Mouse (Mus musculus) CH12.LX (cell line): ENCODE data around the gene Pacs2. TPM values are rescaled to one million over a fixed set of nuclear protein-coding genes. Genes with fewer than 3 reads are reported as not detected.

Source experiments
- DNase-seq: peaks from one replicate; pipeline ENCODE4 v3.0.0-alpha.2; 2013; ENCODE audit errors: extremely low read depth
- H3K27ac ChIP-seq: 2 replicates; pipeline ENCODE4 v1.5.1; 2012; ENCODE audit warnings: low read depth, mild to moderate bottlenecking, control low read depth, moderate library complexity; ENCODE audit not compliant: insufficient read depth
- H3K27me3 ChIP-seq: replicated peaks from 2 replicates; pipeline ENCODE3; 2012; ENCODE audit warnings: inconsistent platforms
- H3K36me3 ChIP-seq, 2 experiments: replicated peaks in 1 of 2; 2 replicates each; pipeline versions ENCODE3 to v1.6.1; 2012; ENCODE audit warnings: inconsistent platforms in 1 of 2, low read length in 1 of 2, mild to moderate bottlenecking in 1 of 2, mixed read lengths in 1 of 2, moderate library complexity in 1 of 2; ENCODE audit not compliant: control insufficient read depth in 1 of 2, insufficient read depth in 1 of 2
- H3K4me1 ChIP-seq, 2 experiments: 2 replicates each; pipeline ENCODE4 v1.6.1; 2012; ENCODE audit warnings: inconsistent platforms in 1 of 2, moderate library complexity in 1 of 2; ENCODE audit not compliant: insufficient read depth in 2 of 2, control insufficient read depth in 1 of 2
- H3K4me2 ChIP-seq: 2 replicates; pipeline ENCODE4 v1.6.1; 2012; ENCODE audit warnings: low read depth, mild to moderate bottlenecking, control low read depth; ENCODE audit not compliant: poor library complexity, insufficient read depth, severe bottlenecking
- H3K4me3 ChIP-seq, 3 experiments: fragments of 150-350 bp in 1 of 3; sonication (generic) in 1 of 3; replicated peaks in 1 of 3; 2 replicates each; pipeline versions ENCODE3 to v1.5.1; 2011 to 2012; ENCODE audit warnings: low read depth in 2 of 3, low read length in 2 of 3, mild to moderate bottlenecking in 2 of 3, moderate library complexity in 2 of 3, control low read depth in 1 of 3, improper control_type of control experiment in 1 of 3, inconsistent platforms in 1 of 3, mixed read lengths in 1 of 3; ENCODE audit not compliant: poor library complexity in 1 of 3
- H3K79me2 ChIP-seq: replicated peaks from 2 replicates; pipeline ENCODE4 v1.6.1; 2012; ENCODE audit warnings: mild to moderate bottlenecking, moderate library complexity; ENCODE audit not compliant: control insufficient read depth, poor library complexity, insufficient read depth, severe bottlenecking; ENCODE audit errors: extremely low read depth
- H3K9ac ChIP-seq: 2 replicates; pipeline ENCODE4 v1.6.1; 2012; ENCODE audit warnings: low read depth, mild to moderate bottlenecking, control low read depth, moderate library complexity; ENCODE audit not compliant: insufficient read depth
- H3K9me3 ChIP-seq: replicated peaks from 2 replicates; pipeline ENCODE3; 2012; ENCODE audit warnings: low read length, inconsistent platforms, mixed read lengths
- BHLHE40 ChIP-seq: IDR thresholded peaks from 2 replicates; pipeline ENCODE4 v1.6.1; 2011; ENCODE audit warnings: mild to moderate bottlenecking, low read depth, low read length, improper control_type of control experiment
- CTCF ChIP-seq, 2 experiments: IDR thresholded peaks in 1 of 2; conservative IDR thresholded peaks in 1 of 2; 2 replicates each; pipeline ENCODE4 v1.5.1; 2011 to 2012; ENCODE audit warnings: low read depth in 2 of 2, low read length in 2 of 2, improper control_type of control experiment in 1 of 2, inconsistent platforms in 1 of 2, mild to moderate bottlenecking in 1 of 2, moderate library complexity in 1 of 2
- E2F4 ChIP-seq: IDR thresholded peaks from 2 replicates; pipeline ENCODE4 v1.6.1; 2011; ENCODE audit warnings: low read depth, low read length, improper control_type of control experiment; ENCODE audit not compliant: insufficient replicate concordance
- ELF1 ChIP-seq: IDR thresholded peaks from 2 replicates; pipeline ENCODE4 v1.6.1; 2014; ENCODE audit warnings: low read depth, mild to moderate bottlenecking, inconsistent platforms, low read length, improper control_type of control experiment
- EP300 ChIP-seq: IDR thresholded peaks from 2 replicates; pipeline ENCODE4 v1.6.1; 2011; ENCODE audit warnings: low read length, improper control_type of control experiment
- ETS1 ChIP-seq: conservative IDR thresholded peaks from 2 replicates; pipeline ENCODE4 v1.6.1; 2012; ENCODE audit warnings: low read depth, mild to moderate bottlenecking, inconsistent platforms, low read length, improper control_type of control experiment, moderate library complexity
- HCFC1 ChIP-seq: IDR thresholded peaks from 2 replicates; pipeline ENCODE4 v1.6.1; 2012; ENCODE audit warnings: low read depth, mild to moderate bottlenecking, inconsistent platforms, low read length, improper control_type of control experiment
- IRF4 ChIP-seq: IDR thresholded peaks from 2 replicates; pipeline ENCODE4 v1.6.1; 2014; ENCODE audit warnings: low read depth, mild to moderate bottlenecking, inconsistent platforms, low read length, improper control_type of control experiment
- JUN ChIP-seq: IDR thresholded peaks from 2 replicates; pipeline ENCODE4 v1.6.1; 2011; ENCODE audit warnings: low read depth, mild to moderate bottlenecking, low read length, improper control_type of control experiment, moderate library complexity; ENCODE audit not compliant: insufficient read depth
- MAX ChIP-seq: IDR thresholded peaks from 2 replicates; pipeline ENCODE4 v1.6.1; 2011; ENCODE audit warnings: low read length, improper control_type of control experiment
- MAZ ChIP-seq: IDR thresholded peaks from 2 replicates; pipeline ENCODE4 v1.6.1; 2012; ENCODE audit warnings: low read depth, mild to moderate bottlenecking, inconsistent platforms, low read length, improper control_type of control experiment, moderate library complexity
- MXI1 ChIP-seq: IDR thresholded peaks from 2 replicates; pipeline ENCODE4 v1.6.1; 2011; ENCODE audit warnings: mild to moderate bottlenecking, low read depth, low read length, improper control_type of control experiment
- NRF1 ChIP-seq: IDR thresholded peaks from 2 replicates; pipeline ENCODE4 v1.6.1; 2014; ENCODE audit warnings: low read depth, mild to moderate bottlenecking, inconsistent platforms, low read length, improper control_type of control experiment, moderate library complexity
- PAX5 ChIP-seq: IDR thresholded peaks from 2 replicates; pipeline ENCODE4 v1.6.1; 2012; ENCODE audit warnings: low read length, inconsistent platforms, mixed read lengths
- POLR2A ChIP-seq: IDR thresholded peaks from 2 replicates; pipeline ENCODE4 v1.6.1; 2011; ENCODE audit warnings: low read depth, mild to moderate bottlenecking, improper control_type of control experiment, low read length
- POLR2AphosphoS2 ChIP-seq: IDR thresholded peaks from 2 replicates; pipeline ENCODE4 v1.6.1; 2011; ENCODE audit warnings: low read depth, low read length, improper control_type of control experiment
- RAD21 ChIP-seq: IDR thresholded peaks from 2 replicates; pipeline ENCODE4 v1.6.1; 2011; ENCODE audit warnings: low read depth, mild to moderate bottlenecking, low read length, improper control_type of control experiment, moderate library complexity
- SIN3A ChIP-seq: IDR thresholded peaks from 2 replicates; pipeline ENCODE4 v1.6.1; 2012; ENCODE audit warnings: low read length, improper control_type of control experiment, inconsistent platforms
- SMC3 ChIP-seq: IDR thresholded peaks from 2 replicates; pipeline ENCODE4 v1.6.1; 2011; ENCODE audit warnings: low read depth, low read length, improper control_type of control experiment
- TCF12 ChIP-seq: IDR thresholded peaks from 2 replicates; pipeline ENCODE4 v1.6.1; 2014; ENCODE audit warnings: low read depth, mild to moderate bottlenecking, inconsistent platforms, low read length, improper control_type of control experiment
- UBTF ChIP-seq: IDR thresholded peaks from 2 replicates; pipeline ENCODE4 v1.6.1; 2012; ENCODE audit warnings: low read depth, mild to moderate bottlenecking, inconsistent platforms, low read length, improper control_type of control experiment, moderate library complexity
- USF2 ChIP-seq: conservative IDR thresholded peaks from 2 replicates; pipeline ENCODE4 v1.6.1; 2011; ENCODE audit warnings: low read depth, low read length, improper control_type of control experiment
- ZC3H11A ChIP-seq: IDR thresholded peaks from 2 replicates; pipeline ENCODE4 v1.6.1; 2012; ENCODE audit warnings: low read depth, mild to moderate bottlenecking, inconsistent platforms, low read length, improper control_type of control experiment
- ZKSCAN1 ChIP-seq: IDR thresholded peaks from 2 replicates; pipeline ENCODE4 v1.6.1; 2012; ENCODE audit warnings: low read depth, inconsistent platforms, low read length, improper control_type of control experiment, borderline replicate concordance
- ZMIZ1 ChIP-seq: IDR thresholded peaks from 2 replicates; pipeline ENCODE4 v1.6.1; 2012; ENCODE audit warnings: low read depth, mild to moderate bottlenecking, inconsistent platforms, low read length, improper control_type of control experiment
- ZNF384 ChIP-seq: IDR thresholded peaks from 2 replicates; pipeline ENCODE4 v1.6.1; 2012; ENCODE audit warnings: low read depth, low read length, improper control_type of control experiment, inconsistent platforms
- dilution Hi-C: fragments of 300-500 bp; cut with MboI; formaldehyde crosslinking; loops from 2 replicates; pipeline ENCODE4 v1.14.3; 2020; ENCODE audit warnings: low sequenced_read_pairs; ENCODE audit not compliant: extremely low pct_unique_long_range_greater_than_20kb, extremely low pct_ligation_motif_present
- in situ Hi-C: fragments of 300-500 bp; cut with MboI; formaldehyde crosslinking; loops from 3 replicates; pipeline ENCODE4 v1.14.3; 2019; ENCODE audit warnings: low sequenced_read_pairs, low pct_ligation_motif_present, low pct_unique_long_range_greater_than_20kb, mixed read lengths
- polyA plus RNA-seq: library from polyadenylated mRNA; unstranded; fragments of >175 nt; gene quantifications from 2 replicates; pipeline ENCODE4 v1.2.1, GENCODE M21; 2012; ENCODE audit warnings: low read depth; ENCODE audit not compliant: insufficient read length
- total RNA-seq, 2 experiments: library from RNA; depleted of rRNA; stranded (reverse); fragments of 300-350 nt in 1 of 2; fragments of >200 nt in 1 of 2; gene quantifications; 2 replicates each; pipeline ENCODE4 v1.2.3; 2012 to 2014

The Pacs2 gene
- total and polyA plus RNA-seq, 3 experiments = 3.1 to 7.1 (median 7.0) TPM

DNA sequence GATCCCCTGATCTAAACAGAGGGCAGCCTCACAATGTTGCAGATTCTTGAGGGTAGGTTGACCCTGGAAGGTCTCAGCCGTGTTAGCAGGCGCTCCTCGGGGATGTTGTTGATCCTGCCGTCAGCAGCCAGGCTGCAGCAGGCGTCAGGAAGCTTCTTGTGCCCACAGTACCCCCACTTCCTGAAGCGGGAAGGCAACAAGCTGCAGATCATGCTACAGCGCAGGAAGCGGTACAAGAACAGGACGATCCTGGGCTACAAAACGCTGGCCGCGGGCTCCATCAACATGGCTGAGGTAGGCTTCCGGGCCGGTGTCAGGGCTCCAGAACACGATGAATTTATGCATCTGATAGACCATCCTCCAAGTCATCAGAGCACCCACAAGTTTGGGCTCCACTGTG, 32.6 kb downstream of the Pacs2 start:
- dilution Hi-C loops = no loop called here

DNA sequence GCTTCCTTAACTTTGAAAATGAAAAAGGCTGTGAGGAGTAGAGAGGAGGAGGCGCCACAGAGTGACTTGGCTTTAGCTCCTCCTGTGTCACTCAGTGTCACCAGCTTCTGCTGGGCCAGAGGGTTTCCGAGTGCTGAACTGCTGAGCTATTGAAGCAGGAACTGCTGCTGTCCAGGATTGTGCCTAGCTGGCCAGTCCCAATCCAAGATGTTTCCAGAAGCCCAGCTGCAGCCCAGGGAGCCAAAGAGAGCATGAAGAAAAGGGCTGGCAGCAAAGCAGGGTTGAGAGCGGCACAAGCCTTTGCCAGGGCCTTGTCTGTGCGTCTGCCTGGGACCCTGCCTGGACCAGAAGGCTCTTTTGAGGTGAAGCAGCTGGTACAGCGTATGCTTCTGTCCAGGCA, 33.8 kb downstream of the Pacs2 start:
- Histone ChIP-seq H3K9me3 (no peaks in the 10 kb centered on the region), H3K4me1 (peaks cover 4 to 14% of the 10 kb centered on the region in 2 experiments; a peak in 3 of 4 replicates)
- dilution Hi-C loops = no loop called here
- TF ChIP-seq EP300 (no peak), SMC3 (no peak)
- TF ChIP-seq, all 38 proteins: peak for 0
- no peak overlapping the region for H3K9ac ChIP-seq
- H3K4me3 ChIP-seq = no peak overlapping the region
- no peaks in the 10 kb centered on the region for H3K27me3 ChIP-seq
- no peak overlapping the region for H3K27ac ChIP-seq
- no peak for DNase-seq
- in situ Hi-C loops = no loop called here
- no peak overlapping the region for H3K4me2 ChIP-seq
- no peaks in the 10 kb centered on the region for H3K79me2 ChIP-seq
- H3K36me3 ChIP-seq = peaks cover 10 to 64% of the 10 kb centered on the region in 2 experiments

More for the DNA sequence above, 32.6 kb downstream of the Pacs2 start:
- no peaks in the 10 kb centered on the region for H3K79me2 ChIP-seq
- no peak overlapping the region for H3K4me3 ChIP-seq
- no peak overlapping the region for H3K9ac ChIP-seq
- no peak for DNase-seq
- H3K4me1 ChIP-seq = peaks cover 4 to 14% of the 10 kb centered on the region in 2 experiments; a peak in 3 of 4 replicates
- no peak overlapping the region for H3K4me2 ChIP-seq
- H3K27me3 ChIP-seq = no peaks in the 10 kb centered on the region
- in situ Hi-C loops = no loop called here
- TF ChIP-seq BHLHE40 (no peak), ETS1 (no peak), MAZ (no peak), PAX5 (no peak), JUN (no peak), ZMIZ1 (no peak), SIN3A (no peak), POLR2A (no peak), POLR2AphosphoS2 (no peak), MAX (no peak), ZKSCAN1 (no peak), RAD21 (no peak), USF2 (no peak)
- H3K36me3 ChIP-seq = peaks cover 6 to 55% of the 10 kb centered on the region in 2 experiments
- H3K27ac ChIP-seq = no peak overlapping the region
- no peaks in the 10 kb centered on the region for H3K9me3 ChIP-seq

DNA sequence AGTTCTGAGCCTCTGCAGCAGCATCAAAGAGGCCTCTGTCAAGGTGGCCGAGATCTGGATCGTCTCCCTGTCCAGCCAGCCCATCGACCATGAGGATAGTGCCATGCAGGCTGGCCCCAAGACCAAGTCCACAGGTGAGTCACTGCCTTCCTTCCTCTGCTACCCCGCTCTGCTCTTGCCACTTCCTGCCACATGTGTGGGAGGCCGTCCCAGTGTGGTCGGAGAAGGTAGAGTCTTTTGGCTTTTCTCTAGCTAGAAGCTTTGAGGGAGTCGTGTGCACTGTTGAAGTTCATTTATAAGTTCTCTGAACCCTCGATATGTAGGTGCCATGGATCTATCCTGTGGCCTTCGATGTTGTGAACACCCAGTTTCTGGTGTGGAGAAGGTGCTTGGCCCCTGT, 35.5 kb downstream of the Pacs2 start:
- Histone ChIP-seq H3K9ac (no peak overlapping the region), H3K36me3 (peaks cover 10 to 67% of the 10 kb centered on the region in 2 experiments), H3K9me3 (no peaks in the 10 kb centered on the region), H3K4me3 (no peak overlapping the region), H3K79me2 (no peaks in the 10 kb centered on the region), H3K4me1 (peaks cover 4 to 14% of the 10 kb centered on the region in 2 experiments; a peak in 3 of 4 replicates), H3K27ac (no peak overlapping the region), H3K4me2 (no peak overlapping the region), H3K27me3 (no peaks in the 10 kb centered on the region)
- TF ChIP-seq PAX5 = no peak
- no peak for TF ChIP-seq ZC3H11A
- no peak for TF ChIP-seq HCFC1
- TF ChIP-seq NRF1 = no peak
- no peak for TF ChIP-seq ETS1
- TF ChIP-seq ZNF384 = no peak
- no peak for TF ChIP-seq ZMIZ1
- TF ChIP-seq ELF1 = no peak
- no peak for TF ChIP-seq MAZ
- TF ChIP-seq E2F4 = no peak
- no peak for TF ChIP-seq MXI1
- no peak for TF ChIP-seq UBTF
- no peak for TF ChIP-seq POLR2A
- TF ChIP-seq IRF4 = no peak
- TF ChIP-seq ZKSCAN1 = no peak
- no peak for TF ChIP-seq CTCF (conservative IDR thresholded peaks at IDR 0.05 in 1 of 2, IDR thresholded peaks at IDR 0.05 in 1 of 2; ENCODE audit: low read depth in 2 of 2, low read length in 2 of 2)
- no peak for TF ChIP-seq TCF12
- TF ChIP-seq JUN = no peak
- DNase-seq = peak; percentile 11
- in situ Hi-C loops = loop anchor here (10.0 kb wide), 1 partner anchor 45 kb away; the partner anchor contains the start of gene Brf1
- dilution Hi-C loops = no loop called here
